Mouse (Mus musculus) frontal cortex, postnatal 10 days (tissue): Measurements from ENCODE around the gene Nos3.
A peak's percentile ranks its signal among the peaks of the same experiment; 100 is the strongest.
"Not testable (repeated sequence)": the region's sequence is repeated elsewhere in the genome, so short reads cannot be mapped to it uniquely, and the experiment has no call there.

Experiments used
- DNase-seq, 2 experiments: peaks; one replicate each; pipeline ENCODE4 v3.0.0; 2022; ENCODE audit warnings: low spot score in 2 of 2, mixed read lengths in 1 of 2

Nos3 gene

DNA sequence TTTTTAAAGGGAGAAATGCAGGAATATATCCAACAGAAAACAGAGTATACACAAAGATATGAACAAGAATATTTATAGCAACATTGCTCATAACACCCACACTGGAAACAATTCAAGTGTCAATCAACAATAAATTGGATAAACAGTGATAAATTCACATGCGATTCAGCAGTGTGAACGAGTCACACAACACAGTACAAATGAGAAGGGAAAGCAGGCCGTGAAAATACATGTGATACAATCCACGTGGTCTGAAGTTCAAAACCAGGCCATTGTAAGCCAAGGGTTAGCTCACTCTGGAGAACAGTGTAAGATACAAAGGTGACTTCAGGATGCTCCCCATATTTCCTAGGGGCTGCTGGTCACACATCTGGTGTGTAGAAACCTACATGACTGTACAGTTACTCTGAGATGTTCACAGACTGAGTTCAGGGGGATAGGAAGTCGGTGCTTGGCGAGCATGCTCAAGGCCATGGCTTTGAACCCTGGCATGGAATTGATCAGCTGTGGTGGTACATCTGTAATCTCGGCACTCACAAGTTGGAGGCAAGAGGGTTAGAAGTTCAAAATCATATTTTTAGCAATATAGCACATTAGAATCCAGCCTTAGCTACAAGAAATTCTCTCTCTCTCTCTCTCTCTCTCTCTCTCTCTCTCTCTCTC lies 10.2 kb downstream of the Nos3 start:
- no peak for DNase-seq

- DNase-seq = no peak
Measured at GRCm38 (mm10) chr5:24378700-24379099, 14.1 kb downstream of the Nos3 start.

DNA sequence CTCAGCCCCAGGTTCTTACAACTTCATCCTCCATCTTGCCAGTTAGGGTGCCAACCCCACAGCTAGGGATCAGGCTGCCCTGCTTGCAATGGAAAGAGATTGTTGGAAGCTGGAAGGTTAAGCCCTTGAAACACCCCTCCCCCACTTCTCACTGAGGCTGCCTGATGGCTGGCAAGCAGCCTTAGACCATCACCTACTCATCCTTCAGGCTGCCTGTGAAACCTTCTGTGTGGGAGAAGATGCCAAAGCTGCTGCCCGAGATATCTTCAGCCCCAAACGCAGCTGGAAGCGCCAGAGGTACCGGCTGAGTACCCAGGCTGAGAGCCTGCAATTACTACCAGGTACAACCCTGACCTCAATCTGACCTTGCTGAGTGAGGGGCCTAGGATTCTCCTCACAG lies 14.9 kb downstream of the Nos3 start:
- DNase-seq = no peak

- DNase-seq = no peak
Measured at GRCm38 (mm10) chr5:24380499-24380898, 15.9 kb downstream of the Nos3 start.

GRCm38 (mm10) chr5:24381486-24381885 lies 16.9 kb downstream of the Nos3 start:
- no peak for DNase-seq

- DNase-seq = no peak
Measured at GRCm38 (mm10) chr5:24381988-24382387, 17.4 kb downstream of the Nos3 start.

GRCm38 (mm10) chr5:24383026-24383859 lies 18.6 kb downstream of the Nos3 start:
- DNase-seq = peak; percentile 83 to 90

DNA sequence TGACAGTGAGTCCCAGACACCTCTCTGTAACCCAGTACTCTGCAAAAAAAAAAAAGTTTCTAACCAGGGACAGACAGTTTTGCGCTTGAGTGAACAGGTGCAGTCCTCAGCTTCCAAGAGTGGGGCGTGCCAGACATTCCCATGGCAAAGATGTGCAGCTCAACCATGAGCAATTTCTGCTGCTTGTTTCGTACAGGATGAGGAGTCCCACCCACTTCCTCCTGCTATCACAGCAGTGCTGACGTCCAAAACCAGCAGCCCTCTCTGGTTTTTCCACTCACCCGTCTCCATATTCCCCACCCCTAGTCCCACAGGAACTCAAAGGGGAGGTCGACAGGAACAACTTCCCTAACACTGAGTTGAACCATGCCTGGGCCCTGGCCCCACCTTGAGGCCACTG lies 19.8 kb downstream of the Nos3 start:
- DNase-seq = no peak

DNA sequence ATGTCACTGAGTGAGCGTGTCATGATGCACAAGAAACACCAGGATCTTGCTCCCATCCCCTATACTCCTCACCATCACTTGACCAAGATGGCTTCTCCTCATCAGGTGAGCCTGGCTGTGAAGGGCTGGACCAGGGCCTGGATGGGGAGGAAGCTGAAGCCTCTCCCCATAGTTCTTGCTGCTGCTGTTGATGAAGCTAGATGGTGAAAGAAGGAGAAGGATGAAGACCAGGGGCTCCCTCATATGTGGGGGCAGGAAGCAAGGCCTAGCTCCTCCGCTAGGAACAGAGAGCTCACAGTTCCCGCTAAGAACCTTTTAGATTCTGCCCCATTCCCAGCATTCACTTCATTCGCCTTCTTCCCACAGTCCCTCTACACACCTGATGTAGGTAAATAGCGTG lies 20.8 kb downstream of the Nos3 start:
- DNase-seq = no peak

DNA sequence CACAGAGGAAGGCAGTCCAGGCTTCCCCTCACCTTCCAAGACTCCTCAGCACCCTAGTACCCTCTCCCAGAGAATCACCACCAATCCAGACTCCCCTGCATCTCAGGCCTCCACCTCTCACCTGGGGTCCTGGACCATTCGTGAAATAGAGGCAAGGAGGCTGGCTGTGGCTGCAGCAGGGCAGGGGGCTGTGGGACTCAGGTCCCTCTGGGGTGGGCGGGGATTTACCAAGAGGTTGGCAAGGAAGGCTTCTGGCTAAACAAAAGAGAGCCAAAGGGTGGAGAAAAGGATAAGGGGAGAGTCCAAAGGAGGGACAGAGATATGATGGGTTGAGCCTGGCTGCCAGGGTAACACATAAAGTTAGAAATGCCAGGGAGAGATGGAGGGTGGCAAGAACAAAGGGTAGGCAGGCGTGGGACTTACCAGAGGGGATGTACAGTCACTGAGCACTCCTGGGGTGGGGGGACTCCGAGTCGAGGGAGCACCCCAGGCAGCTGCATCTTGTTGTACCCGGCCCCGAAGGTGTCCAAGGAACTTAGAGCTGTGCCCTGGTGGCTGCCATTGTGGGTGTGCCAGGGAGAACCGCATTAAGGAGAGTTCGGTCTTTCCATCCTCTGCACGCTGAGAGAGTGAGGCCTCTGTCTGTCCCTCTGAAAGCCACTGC lies 21.4 kb downstream of the Nos3 start:
- DNase-seq = no peak

- DNase-seq = peak in 1 of 2 experiments; percentile 69
Measured at GRCm38 (mm10) chr5:24387264-24388241, 22.9 kb downstream of the Nos3 start.

- no peak for DNase-seq
Measured at GRCm38 (mm10) chr5:24388246-24388915, 23.8 kb downstream of the Nos3 start.

GRCm38 (mm10) chr5:24389011-24389657 lies 24.5 kb downstream of the Nos3 start:
- no peak for DNase-seq

GRCm38 (mm10) chr5:24389658-24390020 lies 25.0 kb downstream of the Nos3 start:
- no peak for DNase-seq

- DNase-seq = no peak
Measured at GRCm38 (mm10) chr5:24391864-24392263, 27.3 kb downstream of the Nos3 start, which contains the start of gene Atg9b. Gene Atg9b (minus strand): TSS chr5:24392143.

DNA sequence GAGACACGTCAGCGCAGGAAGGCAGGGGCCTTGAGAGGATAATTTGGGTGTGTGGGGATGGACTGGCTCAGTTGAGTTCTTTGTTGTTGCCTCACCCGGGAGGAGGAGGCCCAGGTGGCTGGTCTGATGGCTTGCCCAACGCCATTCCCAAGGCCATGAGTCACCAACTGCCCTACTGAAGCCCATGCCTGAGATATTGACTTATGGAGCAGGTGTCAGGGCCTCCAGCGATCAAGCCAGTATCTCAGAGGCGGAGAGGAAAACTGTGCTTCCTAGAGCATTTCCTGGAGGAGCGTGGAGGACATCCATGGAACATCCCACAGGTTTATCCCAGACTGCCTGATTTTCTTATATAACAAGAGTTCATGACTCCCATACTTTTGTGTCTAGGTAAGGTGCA lies 28.1 kb downstream of the Nos3 start:
- DNase-seq = no peak

- DNase-seq = peak; percentile 69 to 74
Measured at GRCm38 (mm10) chr5:24393392-24393997, 28.9 kb downstream of the Nos3 start, which contains the start of gene Abcb8. Gene Abcb8 (plus strand): TSS chr5:24393663.

DNA sequence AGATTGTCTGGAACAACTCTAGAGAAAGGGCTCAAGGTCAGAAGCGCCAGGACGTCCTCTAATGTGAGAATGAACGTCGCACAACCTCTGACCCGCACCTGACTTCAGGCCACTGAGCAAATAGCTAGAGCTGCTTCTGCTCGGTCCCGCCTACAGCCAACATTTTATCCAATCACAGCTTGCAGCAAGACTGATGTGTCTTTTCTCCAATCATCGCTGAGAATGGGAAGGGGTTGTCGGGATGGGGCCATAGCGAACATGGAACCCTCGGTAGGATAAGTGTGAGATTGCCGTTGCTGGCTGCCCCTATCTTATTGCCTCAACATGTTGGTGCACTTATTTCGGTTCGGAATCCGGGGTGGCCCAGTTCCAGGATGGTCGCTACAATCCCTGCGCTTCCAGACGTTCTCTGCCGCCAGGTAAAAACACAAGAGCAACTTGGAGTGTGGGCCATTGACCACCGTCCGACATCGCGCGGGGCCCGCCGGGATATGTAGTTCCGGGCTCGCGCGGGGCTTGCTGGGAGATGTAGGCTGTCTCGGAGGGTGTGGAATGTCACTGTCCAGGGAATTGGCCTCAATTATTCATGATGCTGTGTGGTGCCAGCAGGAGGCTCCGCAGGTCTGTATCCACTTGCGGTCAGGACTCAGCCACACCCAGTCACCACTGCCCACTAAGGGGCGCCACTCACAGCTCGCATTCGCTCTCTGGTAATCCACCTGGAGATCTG lies 29.7 kb downstream of the Nos3 start:
- DNase-seq = peak; percentile 94

DNA sequence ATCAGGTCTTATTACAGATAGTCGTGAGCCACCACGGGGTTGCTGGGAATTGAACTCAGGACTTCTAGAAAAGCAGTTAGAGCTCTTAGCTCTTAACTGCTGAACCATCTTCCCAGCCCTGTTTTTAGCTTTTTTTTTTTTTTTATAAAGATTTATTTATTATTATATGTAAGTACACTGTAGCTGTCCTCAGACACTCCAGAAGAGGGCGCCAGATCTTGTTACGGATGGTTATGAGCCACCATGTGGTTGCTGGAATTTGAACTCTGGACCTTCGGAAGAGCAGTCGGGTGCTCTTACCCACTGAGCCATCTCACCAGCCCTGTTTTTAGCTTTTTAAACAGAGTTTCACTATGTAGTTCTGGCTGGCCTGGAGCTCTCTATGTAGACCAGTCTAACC lies 31.6 kb downstream of the Nos3 start:
- DNase-seq = not testable (repeated sequence)
